Mouse (Mus musculus) retina, embryonic 14.5 days (tissue): ENCODE measurements around the gene March10.

ENCODE experiments used
- DNase-seq: peaks from one replicate; pipeline ENCODE4 v3.0.0-alpha.2; 2015; ENCODE audit warnings: low spot score

The March10 gene

GRCm38 (mm10) chr11:105312311-105312942 is 144.1 kb downstream of the March10 start:
- peak; percentile 27 for DNase-seq

DNA sequence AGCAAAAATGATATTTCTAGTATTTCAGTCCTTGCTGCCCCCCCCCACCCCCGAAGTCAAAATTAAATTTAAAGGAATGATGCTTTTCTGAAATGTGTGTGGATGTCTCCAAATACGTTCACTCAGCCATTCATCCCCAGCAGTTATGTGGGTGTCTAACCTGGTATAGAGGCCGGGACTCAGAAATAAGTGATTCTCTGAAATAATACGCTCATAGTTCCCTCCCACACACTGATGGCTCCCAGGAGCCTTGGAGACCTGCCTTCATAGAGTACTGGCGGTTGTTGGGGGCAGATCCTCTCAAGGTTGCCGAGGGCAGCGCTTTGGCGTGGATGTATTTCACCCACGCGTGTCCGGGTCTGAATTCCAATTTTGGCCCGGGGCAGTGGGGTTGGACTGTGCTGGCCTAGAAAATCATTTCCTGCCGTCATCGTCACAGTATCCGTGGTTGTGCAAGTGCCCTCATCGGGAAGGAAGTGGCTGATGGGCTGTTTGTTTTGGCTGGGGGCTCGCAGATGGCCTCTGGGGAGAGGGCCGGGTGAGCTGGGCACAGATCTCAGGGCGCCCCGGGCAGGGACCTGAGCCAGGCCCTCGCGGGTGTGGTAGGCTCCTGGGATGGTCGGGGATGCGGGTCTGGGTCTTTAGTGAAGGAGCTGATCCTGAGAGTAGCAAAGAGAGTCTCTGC is 145.1 kb downstream of the March10 start:
- DNase-seq: no peak
